32 mouse cellular contexts compared by ENCODE assay signal in the genomic region with DNA sequence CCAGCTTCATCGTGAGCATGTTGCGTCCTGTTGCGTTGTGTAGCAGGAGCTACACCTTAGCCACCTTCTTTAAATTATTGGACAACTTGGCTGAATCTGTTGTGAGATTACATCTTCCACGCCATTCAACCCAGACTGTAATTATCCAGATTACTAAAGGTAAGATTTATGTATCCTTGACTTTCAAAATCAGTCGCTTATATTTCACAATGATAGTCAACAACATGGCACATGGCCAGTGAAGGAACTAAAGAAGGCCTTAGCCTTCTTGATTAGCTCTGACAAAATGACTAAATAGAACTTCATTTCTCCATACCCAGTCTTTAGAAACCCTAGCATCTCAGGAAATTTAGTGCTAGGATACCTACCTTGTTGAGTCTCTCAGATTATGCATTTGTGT. TPM values are rescaled to one million over a fixed set of nuclear protein-coding genes. Genes with fewer than 3 reads are reported as not detected.
"Had no signal": no experiment of that assay in that cellular context is flagged by ENCODE, and none has a peak within 500 bp of the region (broad histone marks: within the 10 kb centered on the region; RNA-seq: fewer than 3 reads in every experiment).

No protein-coding gene starts in this region.

- H3K27ac ChIP-seq: gastrocnemius, adult 2 months; heart, adult 2 months; heart, embryonic 13.5 days; heart, embryonic 15.5 days; hindbrain, embryonic 13.5 days; hindbrain, embryonic 15.5 days; hindbrain, postnatal 0 days; kidney, embryonic 15.5 days; kidney, postnatal 0 days; limb, embryonic 10.5 days; limb, embryonic 12.5 days; liver, embryonic 13.5 days; liver, embryonic 15.5 days had no signal

- H3K4me3 ChIP-seq: gastrocnemius, adult 2 months; heart, adult 2 months; heart, embryonic 13.5 days; heart, embryonic 15.5 days; hindbrain, embryonic 13.5 days; hindbrain, embryonic 15.5 days; kidney, embryonic 15.5 days; limb, embryonic 10.5 days; limb, embryonic 12.5 days; liver, embryonic 13.5 days; liver, embryonic 15.5 days had no signal

- DNase-seq: gastrocnemius, adult 2 months; gastrocnemius, postnatal 10 days; gastrocnemius, postnatal 25 days; heart, adult 11 months; heart, adult 2 months; heart, postnatal 14 days; heart, postnatal 36 days; kidney, adult 11 months; kidney, adult 2 months; kidney, adult 9 months; kidney, postnatal 14 days; kidney, postnatal 36 days; liver; liver, embryonic 13.5 days had no signal

RNA-seq across cellular contexts. Expression of a gene that starts 27.9 kb away (rescaled TPM):
- total RNA-seq: hematopoietic stem cell, adult 5-6 weeks; hindbrain, postnatal 0 days had no signal
- polyA plus RNA-seq: heart, adult 2 months; heart, embryonic 11.5 days; heart, embryonic 13.5 days; heart, embryonic 15.5 days; heart, postnatal 0 days; hindbrain, embryonic 11.5 days; hindbrain, embryonic 13.5 days; hindbrain, embryonic 15.5 days; hindbrain, postnatal 0 days; intestine, embryonic 14.5 days; intestine, embryonic 16.5 days; kidney, embryonic 15.5 days; kidney, postnatal 0 days; large intestine, adult 2 months; limb, embryonic 10.5 days; limb, embryonic 12.5 days; liver, embryonic 11.5 days; liver, embryonic 13.5 days; liver, embryonic 15.5 days had no signal
